Mouse (Mus musculus): ENCODE data around the gene B3gntl1. TPM values are rescaled to one million over a fixed set of nuclear protein-coding genes. Genes with fewer than 3 reads are reported as not detected.
A peak's percentile ranks its signal among the peaks of the same experiment; 100 is the strongest.

B3gntl1 gene
- polyA plus RNA-seq (2015; fragmentation: Nextera tagmentation; extraction: Ambion mirVana), result 1.8 and 2.0 TPM in 2 replicates

GRCm38 (mm10) chr11:121672990-121673572 is at the start of gene B3gntl1:
B3gntl1 (minus strand) TSS chr11:121673153.
- H3K27me3 ChIP-seq, result no peaks in the 10 kb centered on the region
- WGBS (ENCODE audit: insufficient replicate concordance), result under 1% methylated on average over 46 of the region's 46 CpGs

GRCm38 (mm10) chr11:121722434-121722833 is 49.5 kb upstream of the B3gntl1 start:
- Histone ChIP-seq H3K9me3 (replicated peaks) (no peaks in the 10 kb centered on the region), H3K36me3 (replicated peaks) (no peaks in the 10 kb centered on the region), H3K4me2 (no peak overlapping the region), H3K27ac (replicated peaks) (no peak overlapping the region), H3K4me3 (replicated peaks) (no peak overlapping the region), H3K9ac (no peak overlapping the region), H3K4me1 (replicated peaks) (no peaks in the 10 kb centered on the region), H3K27me3 (no peaks in the 10 kb centered on the region)
- WGBS (ENCODE audit: insufficient replicate concordance), result 37% methylated on average over 2 of the region's 2 CpGs
- ATAC-seq (ENCODE audit: insufficient read depth), result no peak

More at GRCm38 (mm10) chr11:121672990-121673572, at the start of gene B3gntl1:
- Histone ChIP-seq H3K9ac (peak within 1 kb of the TSS; percentile 55), H3K4me1 (replicated peaks) (peaks cover 20% of the 10 kb centered on the region), H3K4me3 (replicated peaks) (peak within 1 kb of the TSS; percentile 71), H3K9me3 (replicated peaks) (no peaks in the 10 kb centered on the region), H3K4me2 (peak within 1 kb of the TSS; percentile 97), H3K36me3 (replicated peaks) (no peaks in the 10 kb centered on the region), H3K27ac (replicated peaks) (peak within 1 kb of the TSS; percentile 73)
- ATAC-seq (ENCODE audit: insufficient read depth), result peak; percentile 99

- no peak overlapping the region for H3K4me3 ChIP-seq (replicated peaks)
- H3K4me1 ChIP-seq (replicated peaks), result no peaks in the 10 kb centered on the region
- no peaks in the 10 kb centered on the region for H3K27me3 ChIP-seq
- H3K36me3 ChIP-seq (replicated peaks), result no peaks in the 10 kb centered on the region
- ATAC-seq (ENCODE audit: insufficient read depth), result no peak
- H3K27ac ChIP-seq (replicated peaks), result no peak overlapping the region
- no peak overlapping the region for H3K9ac ChIP-seq
- no peaks in the 10 kb centered on the region for H3K9me3 ChIP-seq (replicated peaks)
- WGBS (ENCODE audit: insufficient replicate concordance), result 65% methylated on average over 3 of the region's 3 CpGs
- no peak overlapping the region for H3K4me2 ChIP-seq
These were observed 47.8 kb upstream of the B3gntl1 start for GRCm38 (mm10) chr11:121720752-121721151.

- Histone ChIP-seq H3K4me3 (replicated peaks) (no peak overlapping the region), H3K4me2 (no peak overlapping the region), H3K27me3 (no peaks in the 10 kb centered on the region), H3K9ac (no peak overlapping the region), H3K36me3 (replicated peaks) (no peaks in the 10 kb centered on the region), H3K9me3 (replicated peaks) (no peaks in the 10 kb centered on the region), H3K27ac (replicated peaks) (no peak overlapping the region), H3K4me1 (replicated peaks) (no peaks in the 10 kb centered on the region)
- ATAC-seq (ENCODE audit: insufficient read depth), result no peak
- WGBS (ENCODE audit: insufficient replicate concordance), result 42% methylated on average over 6 of the region's 6 CpGs
These were observed 44.8 kb upstream of the B3gntl1 start for GRCm38 (mm10) chr11:121717724-121718123.

GRCm38 (mm10) chr11:121714745-121715485 is 42.0 kb upstream of the B3gntl1 start:
- 53% methylated on average over 2 of the region's 2 CpGs for WGBS (ENCODE audit: insufficient replicate concordance)
- Histone ChIP-seq H3K9me3 (replicated peaks) (no peaks in the 10 kb centered on the region), H3K4me3 (replicated peaks) (no peak overlapping the region), H3K27ac (replicated peaks) (no peak overlapping the region), H3K4me2 (no peak overlapping the region), H3K9ac (no peak overlapping the region), H3K36me3 (replicated peaks) (no peaks in the 10 kb centered on the region), H3K27me3 (no peaks in the 10 kb centered on the region), H3K4me1 (replicated peaks) (no peaks in the 10 kb centered on the region)
- no peak for ATAC-seq (ENCODE audit: insufficient read depth)

GRCm38 (mm10) chr11:121713569-121713968 is 40.6 kb upstream of the B3gntl1 start:
- Histone ChIP-seq H3K27me3 (no peaks in the 10 kb centered on the region), H3K4me3 (replicated peaks) (no peak overlapping the region), H3K36me3 (replicated peaks) (no peaks in the 10 kb centered on the region), H3K9me3 (replicated peaks) (no peaks in the 10 kb centered on the region), H3K4me1 (replicated peaks) (no peaks in the 10 kb centered on the region), H3K4me2 (no peak overlapping the region), H3K27ac (replicated peaks) (no peak overlapping the region), H3K9ac (no peak overlapping the region)
- 60% methylated on average over 2 of the region's 2 CpGs for WGBS (ENCODE audit: insufficient replicate concordance)
- no peak for ATAC-seq (ENCODE audit: insufficient read depth)

GRCm38 (mm10) chr11:121712987-121713386 is 40.0 kb upstream of the B3gntl1 start:
- no peak overlapping the region for H3K4me3 ChIP-seq (replicated peaks)
- H3K9me3 ChIP-seq (replicated peaks), result no peaks in the 10 kb centered on the region
- no peaks in the 10 kb centered on the region for H3K36me3 ChIP-seq (replicated peaks)
- 58% methylated on average over 6 of the region's 6 CpGs for WGBS (ENCODE audit: insufficient replicate concordance)
- 0 out of 2 replicates have a peak, but pooled peaks cover under 1% of the 10 kb centered on the region for H3K27me3 ChIP-seq
- no peak for ATAC-seq (ENCODE audit: insufficient read depth)
- H3K9ac ChIP-seq, result no peak overlapping the region
- H3K27ac ChIP-seq (replicated peaks), result no peak overlapping the region
- no peaks in the 10 kb centered on the region for H3K4me1 ChIP-seq (replicated peaks)
- H3K4me2 ChIP-seq, result no peak overlapping the region

- Histone ChIP-seq H3K4me1 (replicated peaks) (no peaks in the 10 kb centered on the region), H3K4me2 (no peak overlapping the region), H3K36me3 (replicated peaks) (no peaks in the 10 kb centered on the region), H3K4me3 (replicated peaks) (no peak overlapping the region), H3K9ac (no peak overlapping the region), H3K27me3 (peaks cover 21% of the 10 kb centered on the region; the same call in 1 of the 2 replicates), H3K27ac (replicated peaks) (no peak overlapping the region), H3K9me3 (replicated peaks) (no peaks in the 10 kb centered on the region)
- ATAC-seq (ENCODE audit: insufficient read depth), result no peak
- WGBS (ENCODE audit: insufficient replicate concordance), result 81% methylated on average over 5 of the region's 5 CpGs
These were observed 37.3 kb upstream of the B3gntl1 start for GRCm38 (mm10) chr11:121710245-121710644.

- ATAC-seq (ENCODE audit: insufficient read depth), result no peak
- H3K4me3 ChIP-seq (replicated peaks), result no peak overlapping the region
- 28% methylated on average over 4 of the region's 4 CpGs for WGBS (ENCODE audit: insufficient replicate concordance)
- no peaks in the 10 kb centered on the region for H3K36me3 ChIP-seq (replicated peaks)
- no peak overlapping the region for H3K27ac ChIP-seq (replicated peaks)
- no peak overlapping the region for H3K9ac ChIP-seq
- H3K9me3 ChIP-seq (replicated peaks), result no peaks in the 10 kb centered on the region
- H3K4me1 ChIP-seq (replicated peaks), result no peaks in the 10 kb centered on the region
- H3K27me3 ChIP-seq, result peaks cover 31% of the 10 kb centered on the region
- no peak overlapping the region for H3K4me2 ChIP-seq
These were observed 36.3 kb upstream of the B3gntl1 start for GRCm38 (mm10) chr11:121709278-121709677.

GRCm38 (mm10) chr11:121706521-121707005 is 33.6 kb upstream of the B3gntl1 start:
- H3K4me2 ChIP-seq, result no peak overlapping the region
- ATAC-seq (ENCODE audit: insufficient read depth), result no peak
- peaks cover 58% of the 10 kb centered on the region for H3K27me3 ChIP-seq
- no peak overlapping the region for H3K9ac ChIP-seq
- WGBS (ENCODE audit: insufficient replicate concordance), result 15% methylated on average over 7 of the region's 7 CpGs
- H3K9me3 ChIP-seq (replicated peaks), result no peaks in the 10 kb centered on the region
- H3K27ac ChIP-seq (replicated peaks), result no peak overlapping the region
- 0 out of 2 replicates have a peak, but pooled peaks cover 17% of the 10 kb centered on the region for H3K4me1 ChIP-seq (replicated peaks)
- no peaks in the 10 kb centered on the region for H3K36me3 ChIP-seq (replicated peaks)
- no peak overlapping the region for H3K4me3 ChIP-seq (replicated peaks)

- H3K9me3 ChIP-seq (replicated peaks), result no peaks in the 10 kb centered on the region
- H3K4me1 ChIP-seq (replicated peaks), result 0 out of 2 replicates have a peak, but pooled peaks cover 17% of the 10 kb centered on the region
- 16% methylated on average over 16 of the region's 16 CpGs for WGBS (ENCODE audit: insufficient replicate concordance)
- H3K27me3 ChIP-seq, result peaks cover 71% of the 10 kb centered on the region
- H3K36me3 ChIP-seq (replicated peaks), result no peaks in the 10 kb centered on the region
- no peak overlapping the region for H3K9ac ChIP-seq
- peak overlapping the region; percentile 79 for H3K4me2 ChIP-seq
- ATAC-seq (ENCODE audit: insufficient read depth), result no peak
- no peak overlapping the region for H3K27ac ChIP-seq (replicated peaks)
- peak overlapping the region; percentile 59 for H3K4me3 ChIP-seq (replicated peaks)
These were observed 30.8 kb upstream of the B3gntl1 start for GRCm38 (mm10) chr11:121703619-121704215.
